ENCODE assay signal across 10 mouse cellular contexts in genomic region chr4:86992470-86992869, GRCm38 (mm10).
DNase-seq lines count a peak whose midpoint lies in the region.
"Had no signal": no experiment of that assay in that cellular context is flagged by ENCODE, and none has a peak within 500 bp of the region (broad histone marks: within the 10 kb centered on the region; RNA-seq: fewer than 3 reads in every experiment).

No protein-coding gene starts in this region.

- peak; percentile 13 for DNase-seq in kidney, postnatal 10 days
- DNase-seq in kidney, postnatal 4 days, result no peak
- peak; percentile 9 for DNase-seq in thymus, postnatal 4 days
- DNase-seq in thymus, adult 18-20 months, result no peak
- DNase-seq in R1 (ENCODE audit: low read depth, low spot score), result peak; percentile 43
- no peak for DNase-seq in embryo, embryonic 10 days (ENCODE audit: low spot score)
- DNase-seq in right cerebral cortex, postnatal 4 days, result no peak
- DNase-seq: adrenal gland, postnatal 10 days; cerebellum, adult 11 months; right cerebral cortex, postnatal 14 days had no signal

Comparison
In these comparisons a context has a peak if more than half of its experiments do, and no peak if none do; other contexts are left out.
1. DNase-seq: peak in kidney, postnatal 10 days (single experiment), thymus, postnatal 4 days (single experiment) and R1 (single experiment); none in kidney, postnatal 4 days (0 of 2), thymus, adult 18-20 months (0 of 2), embryo, embryonic 10 days (single experiment) and right cerebral cortex, postnatal 4 days (single experiment).